Mouse (Mus musculus) adrenal gland, postnatal 36 days (tissue): Measurements from ENCODE around the gene Exog. TPM values are rescaled to one million over a fixed set of nuclear protein-coding genes. Genes with fewer than 3 reads are reported as not detected.

Source experiments
- DNase-seq, 2 experiments: peaks; one replicate each; pipeline ENCODE4 v3.0.0; 2021; ENCODE audit warnings: mixed read lengths in 1 of 2
- total RNA-seq, 2 experiments: library from RNA; stranded (reverse); gene quantifications; 2 replicates each; pipeline ENCODE4 v1.2.3; 2021

Gene Exog
- total RNA-seq, 2 experiments from 2014 or later = 3.3 to 4.7 TPM

GRCm38 (mm10) chr9:119460410-119460809 is 15.7 kb downstream of the Exog start:
- peak; percentile 61 to 66 for DNase-seq

- DNase-seq = no peak
Measured at GRCm38 (mm10) chr9:119465056-119465455, 20.3 kb downstream of the Exog start.

- DNase-seq = peak; percentile 50 to 52
Measured at GRCm38 (mm10) chr9:119465595-119465994, 20.9 kb downstream of the Exog start.

GRCm38 (mm10) chr9:119469691-119470353 is 25.1 kb downstream of the Exog start:
- DNase-seq = no peak

GRCm38 (mm10) chr9:119472412-119472918 is 27.7 kb downstream of the Exog start:
- no peak for DNase-seq

- peak in 1 of 2 experiments; percentile 17 for DNase-seq
Measured at GRCm38 (mm10) chr9:119473011-119473410, 28.3 kb downstream of the Exog start.

- DNase-seq = no peak
Measured at GRCm38 (mm10) chr9:119473608-119474164, 28.9 kb downstream of the Exog start.

- DNase-seq = no peak
Measured at GRCm38 (mm10) chr9:119474717-119475611, 30.2 kb downstream of the Exog start.

- DNase-seq = no peak
Measured at GRCm38 (mm10) chr9:119477754-119478153, 33.0 kb downstream of the Exog start.

- no peak for DNase-seq
Measured at GRCm38 (mm10) chr9:119478345-119478744, 33.6 kb downstream of the Exog start.

- DNase-seq = peak; percentile 78 to 82
Measured at GRCm38 (mm10) chr9:119479297-119479696, 34.6 kb downstream of the Exog start.

- DNase-seq = no peak
Measured at GRCm38 (mm10) chr9:119481612-119482011, 36.9 kb downstream of the Exog start.

- peak; percentile 31 to 48 for DNase-seq
Measured at GRCm38 (mm10) chr9:119483554-119484353, 39.0 kb downstream of the Exog start.

GRCm38 (mm10) chr9:119484420-119484819 is 39.7 kb downstream of the Exog start:
- no peak for DNase-seq

GRCm38 (mm10) chr9:119484868-119485267 is 40.1 kb downstream of the Exog start:
- no peak for DNase-seq

- DNase-seq = peak in 1 of 2 experiments; percentile 26
Measured at GRCm38 (mm10) chr9:119496354-119496753, 51.6 kb downstream of the Exog start.

GRCm38 (mm10) chr9:119496960-119497359 is 52.2 kb downstream of the Exog start:
- DNase-seq = no peak

- DNase-seq = no peak
Measured at GRCm38 (mm10) chr9:119497546-119498246, 53.0 kb downstream of the Exog start.

- DNase-seq = no peak
Measured at GRCm38 (mm10) chr9:119498247-119498607, 53.5 kb downstream of the Exog start.

GRCm38 (mm10) chr9:119498885-119499284 is 54.1 kb downstream of the Exog start:
- DNase-seq = no peak

- no peak for DNase-seq
Measured at GRCm38 (mm10) chr9:119503613-119504012, 58.9 kb downstream of the Exog start.
